Mouse (Mus musculus): ENCODE measurements around the gene Zcchc8.

DNA sequence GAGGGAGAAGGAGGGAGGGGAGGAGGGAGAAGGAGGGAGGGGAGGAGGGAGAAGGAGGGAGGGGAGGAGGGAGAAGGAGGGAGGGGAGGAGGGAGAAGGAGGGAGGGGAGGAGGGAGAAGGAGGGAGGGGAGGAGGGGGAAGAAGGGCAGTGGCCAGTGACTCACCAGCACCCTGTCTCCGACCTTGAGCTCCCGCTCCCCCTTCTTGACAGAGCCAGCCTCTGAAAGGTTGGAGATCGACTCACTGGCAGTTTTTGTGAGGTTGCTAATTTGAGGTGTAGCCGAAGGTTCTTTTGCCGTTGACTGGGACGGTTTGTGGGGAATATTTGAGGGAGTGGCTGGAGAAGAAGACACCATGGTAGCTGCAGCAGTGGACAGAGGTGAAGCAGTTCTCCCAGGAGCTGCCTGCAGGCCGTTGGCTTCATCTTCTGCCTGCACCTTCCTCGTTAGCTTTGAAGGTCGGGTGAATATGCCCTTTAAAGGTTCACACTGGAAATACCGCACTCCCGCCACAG lies 67.6 kb downstream of the Zcchc8 start:
- no peak for TF ChIP-seq EP300 (optimal IDR thresholded peaks at IDR 0.05)
- no peak for TF ChIP-seq CTCF (IDR thresholded peaks at IDR 0.05; ENCODE audit: low read depth)

Measured in stomach, postnatal 0 days (tissue).